Mouse (Mus musculus): ENCODE data around the gene Cdh4. TPM values are rescaled to one million over a fixed set of nuclear protein-coding genes. Genes with fewer than 3 reads are reported as not detected.

The Cdh4 gene
- 4.6 and 5.2 TPM in 2 replicates for polyA plus RNA-seq (2015; fragmentation: Nextera tagmentation; extraction: Ambion mirVana)

DNA sequence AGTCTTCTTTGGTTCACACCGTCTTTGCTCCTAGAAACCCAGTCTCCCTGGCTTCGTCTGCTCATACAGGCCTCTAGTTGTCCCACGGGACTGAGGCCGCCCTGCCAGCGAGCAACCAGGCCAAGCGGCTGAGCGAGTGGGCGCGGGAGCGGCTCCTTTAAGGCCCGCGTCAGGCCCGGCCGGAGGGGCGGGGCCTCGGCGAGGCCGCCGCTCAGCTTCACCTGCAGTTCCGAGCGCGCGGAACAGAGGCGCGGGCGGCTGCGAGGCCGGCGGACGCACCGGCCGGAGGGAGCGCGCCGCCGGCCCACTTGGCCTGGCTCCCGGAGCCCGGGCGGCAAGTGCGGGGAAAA, at the start of gene Cdh4:
Gene Cdh4 (plus strand): TSS at position 241 of the 350 bp plus-strand sequence.
- under 1% methylated on average over 39 of the region's 40 CpGs for WGBS

DNA sequence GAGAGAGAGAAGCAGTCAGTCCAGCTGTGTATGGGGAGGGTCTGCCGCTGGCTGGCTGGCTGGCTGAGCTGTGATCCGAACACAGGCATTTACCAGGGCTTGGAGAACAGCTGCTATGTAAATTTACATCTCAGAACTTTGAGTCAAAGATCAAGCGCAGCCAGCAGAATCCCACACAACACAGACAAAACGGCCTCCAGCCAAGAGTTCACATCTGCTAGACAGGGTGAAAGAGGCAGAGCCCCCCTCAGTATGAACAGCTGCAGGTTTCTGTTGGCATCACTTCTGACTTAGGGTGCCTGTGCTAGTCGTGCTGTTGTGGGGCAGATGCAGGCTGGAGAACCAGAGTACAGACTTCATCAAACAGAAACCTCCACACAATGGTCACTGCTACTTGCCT, 46.8 kb upstream of the Cdh4 start:
- H3K4me1 ChIP-seq: 0 out of 2 replicates have a peak, but pooled peaks cover 5% of the 10 kb centered on the region
- H3K4me3 ChIP-seq: no peak overlapping the region
- no peaks in the 10 kb centered on the region for H3K27me3 ChIP-seq
- ATAC-seq (ENCODE audit: insufficient number of reproducible peaks, insufficient read depth, low FRiP score, low TSS enrichment, low read depth): no peak
- no peak overlapping the region for H3K4me2 ChIP-seq
- H3K9me3 ChIP-seq: no peaks in the 10 kb centered on the region
- H3K36me3 ChIP-seq: no peaks in the 10 kb centered on the region
- H3K27ac ChIP-seq: no peak overlapping the region
- 45% methylated on average over 5 of the region's 5 CpGs for WGBS
- H3K9ac ChIP-seq: no peak overlapping the region

More for the DNA sequence above, at the start of gene Cdh4:
- Histone ChIP-seq H3K4me3 (peak within 1 kb of the TSS; percentile 68), H3K9me3 (no peaks in the 10 kb centered on the region), H3K4me2 (peak within 1 kb of the TSS; percentile 99), H3K27me3 (peaks cover 70% of the 10 kb centered on the region), H3K4me1 (peaks cover 21% of the 10 kb centered on the region), H3K27ac (0 out of 2 replicates have a peak within 1 kb of the TSS, but pooled peaks have one; percentile 11), H3K36me3 (no peaks in the 10 kb centered on the region), H3K9ac (peak within 1 kb of the TSS; percentile 68)
- ATAC-seq (ENCODE audit: insufficient number of reproducible peaks, insufficient read depth, low FRiP score, low TSS enrichment, low read depth): 0 out of 2 replicates have a peak, but pooled peaks have one; percentile 30

DNA sequence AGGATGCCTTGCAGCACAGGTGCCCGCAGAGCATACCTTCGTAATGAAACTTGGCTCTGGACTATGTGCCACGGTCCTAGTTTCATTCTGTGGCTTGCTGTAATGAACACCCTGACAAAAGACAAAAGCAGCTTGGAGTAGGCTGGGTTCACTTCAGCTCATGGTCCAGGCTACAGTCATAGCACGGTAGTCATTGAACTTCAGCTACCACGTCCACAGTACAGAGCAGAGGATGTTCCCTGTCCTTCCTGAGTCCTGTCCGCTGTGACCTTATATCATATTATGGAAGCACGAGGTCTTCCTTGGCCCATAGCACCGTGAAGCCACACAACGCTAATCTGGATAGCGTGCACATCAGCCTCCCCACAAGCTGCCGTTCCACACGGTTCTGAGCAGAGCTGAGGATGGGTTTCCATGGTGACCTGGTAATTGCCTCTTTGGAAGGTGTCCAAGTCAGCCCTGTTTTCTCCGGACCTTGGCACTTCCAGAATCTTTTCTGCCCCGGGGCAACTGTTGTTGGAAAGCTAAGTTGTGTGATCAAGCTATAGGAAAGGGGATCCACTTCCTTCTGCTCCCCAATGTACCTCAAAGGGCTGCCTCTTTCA, 42.5 kb upstream of the Cdh4 start:
- H3K4me2 ChIP-seq: no peak overlapping the region
- H3K4me3 ChIP-seq: no peak overlapping the region
- H3K27me3 ChIP-seq: no peaks in the 10 kb centered on the region
- H3K36me3 ChIP-seq: no peaks in the 10 kb centered on the region
- no peaks in the 10 kb centered on the region for H3K9me3 ChIP-seq
- no peak; the same call in 1 of the 2 replicates for ATAC-seq (ENCODE audit: insufficient number of reproducible peaks, insufficient read depth, low FRiP score, low TSS enrichment, low read depth)
- H3K27ac ChIP-seq: no peak overlapping the region
- H3K9ac ChIP-seq: no peak overlapping the region
- WGBS: 65% methylated on average over 14 of the region's 14 CpGs
- 0 out of 2 replicates have a peak, but pooled peaks cover 5% of the 10 kb centered on the region for H3K4me1 ChIP-seq

- 78% methylated on average over 8 of the region's 8 CpGs for WGBS
- no peaks in the 10 kb centered on the region for H3K9me3 ChIP-seq
- ATAC-seq (ENCODE audit: insufficient number of reproducible peaks, insufficient read depth, low FRiP score, low TSS enrichment, low read depth): no peak
These were observed 31.2 kb upstream of the Cdh4 start for GRCm38 (mm10) chr2:179410866-179411561.

GRCm38 (mm10) chr2:179412966-179413365, 29.3 kb upstream of the Cdh4 start:
- Histone ChIP-seq H3K4me3 (no peak overlapping the region), H3K36me3 (no peaks in the 10 kb centered on the region), H3K4me2 (no peak overlapping the region), H3K9ac (no peak overlapping the region), H3K9me3 (no peaks in the 10 kb centered on the region), H3K27ac (no peak overlapping the region), H3K27me3 (peaks cover 18% of the 10 kb centered on the region; the same call in 1 of the 2 replicates), H3K4me1 (peaks cover 21% of the 10 kb centered on the region)
- no peak for ATAC-seq (ENCODE audit: insufficient number of reproducible peaks, insufficient read depth, low FRiP score, low TSS enrichment, low read depth)
- 35% methylated on average over 2 of the region's 2 CpGs for WGBS

More at GRCm38 (mm10) chr2:179410866-179411561, 31.2 kb upstream of the Cdh4 start:
- peaks cover 21% of the 10 kb centered on the region for H3K27me3 ChIP-seq
- no peaks in the 10 kb centered on the region for H3K36me3 ChIP-seq
- H3K4me2 ChIP-seq: no peak overlapping the region
- no peak overlapping the region for H3K9ac ChIP-seq
- no peak overlapping the region for H3K4me3 ChIP-seq
- peaks cover 20% of the 10 kb centered on the region for H3K4me1 ChIP-seq
- no peak overlapping the region for H3K27ac ChIP-seq

DNA sequence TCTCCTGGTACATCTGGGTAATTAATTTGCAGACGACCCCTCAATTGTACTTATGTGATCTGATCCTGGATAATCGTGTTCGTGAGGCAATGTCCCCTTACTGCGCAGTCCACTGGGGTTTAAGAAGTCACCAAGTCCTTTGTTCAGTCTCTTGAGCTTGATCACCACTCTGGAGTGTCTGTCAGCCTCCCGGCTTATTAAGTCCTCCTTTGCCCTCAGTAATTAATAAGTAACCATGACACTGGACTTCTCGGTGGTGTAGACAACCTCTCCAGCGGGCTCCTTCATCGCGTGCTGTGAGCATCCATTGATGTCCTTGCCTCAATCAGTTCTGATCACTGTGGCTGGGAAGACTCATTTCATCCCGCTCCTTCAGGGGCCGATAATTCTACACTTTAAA, 28.0 kb upstream of the Cdh4 start:
- Histone ChIP-seq H3K27me3 (peaks cover 18% of the 10 kb centered on the region; the same call in 1 of the 2 replicates), H3K4me2 (no peak overlapping the region), H3K4me1 (peaks cover 21% of the 10 kb centered on the region), H3K27ac (no peak overlapping the region), H3K9ac (no peak overlapping the region), H3K36me3 (no peaks in the 10 kb centered on the region), H3K4me3 (no peak overlapping the region), H3K9me3 (no peaks in the 10 kb centered on the region)
- no peak for ATAC-seq (ENCODE audit: insufficient number of reproducible peaks, insufficient read depth, low FRiP score, low TSS enrichment, low read depth)
- WGBS: 80% methylated on average over 11 of the region's 11 CpGs

DNA sequence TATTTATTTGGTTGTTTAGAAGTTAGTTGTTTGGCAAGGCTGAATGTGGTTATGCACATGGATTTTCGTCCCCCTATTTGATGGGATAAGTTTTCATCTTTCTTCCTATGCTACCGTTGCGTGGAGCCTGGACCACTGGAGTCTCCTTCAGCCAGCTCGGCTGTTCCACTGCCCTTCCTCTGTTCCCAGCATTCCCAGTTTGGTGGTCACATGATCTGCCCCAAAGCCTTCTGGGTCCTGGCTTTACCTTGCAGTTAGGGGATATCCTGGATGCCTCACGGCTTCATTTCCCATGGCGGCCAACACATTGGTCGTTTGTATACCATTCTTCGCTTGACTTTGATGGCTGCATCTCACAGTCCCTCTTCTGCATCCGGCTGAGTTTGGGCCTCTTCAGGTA, 27.5 kb upstream of the Cdh4 start:
- Histone ChIP-seq H3K9ac (no peak overlapping the region), H3K4me2 (no peak overlapping the region), H3K27ac (no peak overlapping the region), H3K4me1 (peaks cover 21% of the 10 kb centered on the region), H3K4me3 (no peak overlapping the region), H3K36me3 (no peaks in the 10 kb centered on the region), H3K27me3 (peaks cover 14% of the 10 kb centered on the region; the same call in 1 of the 2 replicates), H3K9me3 (no peaks in the 10 kb centered on the region)
- ATAC-seq (ENCODE audit: insufficient number of reproducible peaks, insufficient read depth, low FRiP score, low TSS enrichment, low read depth): no peak
- WGBS: 90% methylated on average over 9 of the region's 9 CpGs

GRCm38 (mm10) chr2:179415892-179416403, 26.3 kb upstream of the Cdh4 start:
- Histone ChIP-seq H3K36me3 (no peaks in the 10 kb centered on the region), H3K27me3 (peaks cover 12% of the 10 kb centered on the region; the same call in 1 of the 2 replicates), H3K4me1 (peaks cover 21% of the 10 kb centered on the region), H3K9me3 (no peaks in the 10 kb centered on the region), H3K27ac (peak overlapping the region; percentile 33; the same call in 1 of the 2 replicates), H3K4me2 (no peak overlapping the region), H3K4me3 (no peak overlapping the region), H3K9ac (no peak overlapping the region)
- 38% methylated on average over 8 of the region's 8 CpGs for WGBS
- ATAC-seq (ENCODE audit: insufficient number of reproducible peaks, insufficient read depth, low FRiP score, low TSS enrichment, low read depth): no peak

DNA sequence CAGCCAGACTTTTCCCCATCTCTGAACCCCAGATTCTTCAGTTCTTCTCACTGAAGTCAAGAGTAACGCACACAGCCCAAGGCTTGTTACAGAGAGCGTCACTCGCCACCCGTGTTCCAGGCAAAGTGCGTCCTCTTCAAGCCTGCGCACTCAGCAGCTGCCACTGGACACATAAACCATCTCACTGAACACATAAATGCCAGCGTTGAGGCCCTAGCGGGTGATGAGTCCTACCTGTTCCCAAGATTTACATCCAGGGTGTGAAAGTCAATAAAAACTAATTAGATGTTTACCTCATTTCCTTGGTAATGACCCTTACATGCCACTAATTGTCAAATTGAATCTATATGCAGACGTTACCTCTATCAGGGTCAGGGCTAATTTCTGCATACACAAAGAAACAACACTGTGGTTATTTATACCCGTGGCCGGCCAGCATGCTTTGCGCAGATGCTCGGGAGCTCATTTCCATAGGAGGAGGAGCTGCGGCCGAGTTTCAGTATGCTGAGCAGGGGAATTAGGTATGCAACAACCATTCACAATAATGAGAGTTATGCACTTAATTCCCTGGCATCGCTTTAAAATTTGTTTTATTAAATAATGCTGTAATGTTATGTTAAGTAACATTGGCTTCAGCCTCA, 25.5 kb upstream of the Cdh4 start:
- 83% methylated on average over 16 of the region's 16 CpGs for WGBS

DNA sequence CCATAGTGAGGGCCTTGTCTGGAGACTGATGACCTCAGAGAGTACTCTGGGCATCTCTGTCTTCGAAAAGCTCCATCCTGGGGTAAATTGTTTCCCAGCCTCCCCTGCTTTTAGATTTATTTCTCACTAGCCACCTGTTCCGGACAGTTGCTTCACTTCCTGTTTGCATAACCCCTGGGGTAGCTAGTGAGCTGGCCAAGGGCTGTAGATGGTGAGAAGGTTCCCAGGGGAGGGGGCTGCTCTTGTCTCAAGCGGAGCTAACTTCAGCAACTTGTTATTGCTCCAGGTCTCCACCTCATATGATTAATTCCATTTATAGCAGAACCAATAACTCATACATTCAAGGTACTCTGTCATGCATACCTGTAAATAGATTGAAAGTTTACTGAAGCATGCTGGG, 16.6 kb upstream of the Cdh4 start:
- Histone ChIP-seq H3K9me3 (no peaks in the 10 kb centered on the region), H3K27ac (no peak overlapping the region), H3K27me3 (no peaks in the 10 kb centered on the region), H3K36me3 (no peaks in the 10 kb centered on the region), H3K9ac (no peak overlapping the region), H3K4me3 (no peak overlapping the region), H3K4me1 (no peaks in the 10 kb centered on the region), H3K4me2 (no peak overlapping the region)
- ATAC-seq (ENCODE audit: insufficient number of reproducible peaks, insufficient read depth, low FRiP score, low TSS enrichment, low read depth): no peak
- WGBS: 71% methylated on average over 3 of the region's 3 CpGs

More for the DNA sequence above, 25.5 kb upstream of the Cdh4 start:
- Histone ChIP-seq H3K36me3 (no peaks in the 10 kb centered on the region), H3K27me3 (peaks cover 7% of the 10 kb centered on the region; the same call in 1 of the 2 replicates), H3K4me3 (no peak overlapping the region), H3K4me1 (peaks cover 21% of the 10 kb centered on the region), H3K9ac (no peak overlapping the region), H3K4me2 (no peak overlapping the region), H3K27ac (no peak overlapping the region), H3K9me3 (no peaks in the 10 kb centered on the region)
- no peak for ATAC-seq (ENCODE audit: insufficient number of reproducible peaks, insufficient read depth, low FRiP score, low TSS enrichment, low read depth)

GRCm38 (mm10) chr2:179428889-179429288, 13.3 kb upstream of the Cdh4 start:
- no peaks in the 10 kb centered on the region for H3K36me3 ChIP-seq
- H3K4me1 ChIP-seq: no peaks in the 10 kb centered on the region
- H3K27ac ChIP-seq: no peak overlapping the region
- no peak for ATAC-seq (ENCODE audit: insufficient number of reproducible peaks, insufficient read depth, low FRiP score, low TSS enrichment, low read depth)
- H3K9me3 ChIP-seq: no peaks in the 10 kb centered on the region
- H3K4me3 ChIP-seq: no peak overlapping the region
- no peak overlapping the region for H3K9ac ChIP-seq
- 82% methylated on average over 3 of the region's 3 CpGs for WGBS
- H3K4me2 ChIP-seq: no peak overlapping the region
- peaks cover 3% of the 10 kb centered on the region; the same call in 1 of the 2 replicates for H3K27me3 ChIP-seq

All from embryonic facial prominence, embryonic 13.5 days (tissue).